Mouse (Mus musculus): ENCODE data around the gene Selenbp1. TPM values are rescaled to one million over a fixed set of nuclear protein-coding genes. Genes with fewer than 3 reads are reported as not detected.
"Not testable (repeated sequence)": the region's sequence is repeated elsewhere in the genome, so short reads cannot be mapped to it uniquely, and the experiment has no call there.

Gene Selenbp1
- polyA plus RNA-seq (2016; fragmentation: Nextera tagmentation; extraction: Ambion mirVana), result 8.5 and 12.5 TPM in 2 replicates

- 31% methylated on average over 16 of the region's 16 CpGs for WGBS
- peak; percentile 66 for DNase-seq (ENCODE audit: low spot score)
These were observed at the start of gene Selenbp1 for GRCm38 (mm10) chr3:94932809-94933564. Gene Selenbp1, plus strand, starts transcription at chr3:94933056.

DNA sequence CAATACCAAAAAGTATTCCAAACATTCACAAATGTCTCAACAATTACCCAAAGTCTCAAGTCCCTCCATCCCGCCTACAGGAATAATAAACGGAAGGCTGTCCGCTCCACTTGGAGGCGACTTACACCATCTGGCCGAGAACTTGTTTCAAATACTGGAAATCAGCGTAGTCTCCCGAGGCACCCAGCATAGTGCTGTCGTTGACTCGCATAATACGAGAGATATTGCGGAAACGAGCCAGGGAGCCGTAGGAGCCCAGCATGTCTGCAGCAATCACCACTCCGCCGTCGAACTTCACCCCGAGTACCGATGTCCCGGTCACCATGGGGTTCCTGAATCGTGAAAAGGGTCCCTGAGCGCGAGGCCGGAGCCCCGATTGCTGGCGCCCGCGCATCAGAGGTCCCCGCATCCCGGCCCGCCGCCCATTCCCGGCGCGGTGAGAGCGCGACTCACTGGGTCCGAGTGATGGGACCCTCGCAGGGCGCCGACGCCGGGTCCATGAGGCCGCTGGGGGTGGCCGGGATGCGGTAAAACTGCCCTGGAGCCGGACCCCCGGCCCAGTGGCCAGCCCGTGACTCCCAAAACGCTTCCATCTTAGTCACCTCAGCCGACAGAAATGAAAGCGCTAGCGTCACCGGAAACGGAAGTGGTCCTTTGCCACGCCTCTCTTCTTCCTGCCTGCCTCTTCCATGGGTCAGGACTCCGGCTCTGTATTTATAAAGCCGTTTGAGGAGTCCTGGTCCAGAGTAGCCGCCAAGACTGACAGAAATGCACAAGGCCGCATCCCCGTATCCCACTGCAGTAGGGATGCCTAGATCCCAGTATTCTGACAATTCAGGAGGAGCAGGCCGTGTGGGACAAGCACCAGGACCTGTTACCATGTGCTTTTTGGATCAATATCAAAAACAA is 46.3 kb upstream of the Selenbp1 start, which contains the start of gene Psmb4:
TSS of gene Psmb4 (minus strand) at position 646 of the 909 bp plus-strand sequence.
- peak; percentile 94 for DNase-seq (ENCODE audit: low spot score)
- peak within 1 kb of the TSS; percentile 92 for H3K27ac ChIP-seq

More at GRCm38 (mm10) chr3:94932809-94933564, at the start of gene Selenbp1:
- Histone ChIP-seq H3K36me3 (no peaks in the 10 kb centered on the region), H3K27me3 (ENCODE audit: low read depth, poor library complexity, severe bottlenecking) (no peaks in the 10 kb centered on the region), H3K4me3 (peak within 1 kb of the TSS; percentile 29), H3K9me3 (replicated peaks) (no peaks in the 10 kb centered on the region), H3K4me1 (peaks cover 16% of the 10 kb centered on the region), H3K27ac (peak within 1 kb of the TSS; percentile 50)

GRCm38 (mm10) chr3:94888595-94888994 is 44.3 kb upstream of the Selenbp1 start:
- H3K4me1 ChIP-seq, result peaks cover 17% of the 10 kb centered on the region
- H3K9me3 ChIP-seq (replicated peaks), result no peaks in the 10 kb centered on the region
- H3K36me3 ChIP-seq, result peaks cover 23% of the 10 kb centered on the region
- no peak overlapping the region for H3K4me3 ChIP-seq
- no peak overlapping the region for H3K27ac ChIP-seq
- H3K27me3 ChIP-seq (ENCODE audit: low read depth, poor library complexity, severe bottlenecking), result no peaks in the 10 kb centered on the region
- DNase-seq (ENCODE audit: low spot score), result no peak

More for the DNA sequence above, 46.3 kb upstream of the Selenbp1 start, which contains the start of gene Psmb4:
- Histone ChIP-seq H3K27me3 (ENCODE audit: low read depth, poor library complexity, severe bottlenecking) (no peaks in the 10 kb centered on the region), H3K4me1 (peaks cover 17% of the 10 kb centered on the region), H3K36me3 (peaks cover 43% of the 10 kb centered on the region), H3K9me3 (replicated peaks) (no peaks in the 10 kb centered on the region), H3K4me3 (peak within 1 kb of the TSS; percentile 99)
- 2% methylated on average over 61 of the region's 61 CpGs for whole genome bisulfite sequencing

DNA sequence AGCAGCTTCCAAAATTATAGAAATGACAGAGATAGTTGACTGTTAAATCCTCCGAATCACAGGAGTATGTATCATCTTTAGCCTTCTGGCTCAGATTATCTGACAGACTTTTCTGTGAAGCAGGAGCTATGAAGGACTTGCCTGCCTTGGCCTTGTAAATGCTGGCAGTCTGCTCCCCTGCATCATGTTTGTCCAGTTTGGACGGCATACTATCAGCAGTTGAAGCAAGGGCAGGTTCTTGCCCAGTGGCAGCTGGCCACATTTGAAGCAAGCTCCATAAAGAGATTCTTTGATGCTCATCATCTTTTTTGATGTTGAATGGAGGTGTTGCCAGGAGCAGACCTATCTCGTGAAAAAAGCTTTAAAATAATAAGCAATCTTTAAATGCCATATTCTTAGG is 38.8 kb upstream of the Selenbp1 start:
- Histone ChIP-seq H3K27ac (no peak overlapping the region), H3K4me1 (no peaks in the 10 kb centered on the region), H3K36me3 (no peaks in the 10 kb centered on the region), H3K27me3 (ENCODE audit: low read depth, poor library complexity, severe bottlenecking) (no peaks in the 10 kb centered on the region), H3K9me3 (replicated peaks) (no peaks in the 10 kb centered on the region), H3K4me3 (no peak overlapping the region)
- no peak for DNase-seq (ENCODE audit: low spot score)
- 76% methylated on average over 3 of the region's 3 CpGs for WGBS

- Histone ChIP-seq H3K27ac (no peak overlapping the region), H3K36me3 (no peaks in the 10 kb centered on the region), H3K4me3 (no peak overlapping the region), H3K4me1 (no peaks in the 10 kb centered on the region), H3K27me3 (ENCODE audit: low read depth, poor library complexity, severe bottlenecking) (no peaks in the 10 kb centered on the region), H3K9me3 (replicated peaks) (no peaks in the 10 kb centered on the region)
- WGBS, result 27% methylated on average over 7 of the region's 7 CpGs
- DNase-seq (ENCODE audit: low spot score), result peak; percentile 62
These were observed 30.1 kb upstream of the Selenbp1 start for GRCm38 (mm10) chr3:94902747-94903146.

- not testable (repeated sequence) for H3K9me3 ChIP-seq (replicated peaks); H3K4me3 ChIP-seq; H3K4me1 ChIP-seq; H3K27me3 ChIP-seq (ENCODE audit: low read depth, poor library complexity, severe bottlenecking); H3K27ac ChIP-seq; H3K36me3 ChIP-seq; DNase-seq (ENCODE audit: low spot score)
- WGBS, result 73% methylated on average over 3 of the region's 3 CpGs
These were observed 28.1 kb upstream of the Selenbp1 start for GRCm38 (mm10) chr3:94904759-94905158.

DNA sequence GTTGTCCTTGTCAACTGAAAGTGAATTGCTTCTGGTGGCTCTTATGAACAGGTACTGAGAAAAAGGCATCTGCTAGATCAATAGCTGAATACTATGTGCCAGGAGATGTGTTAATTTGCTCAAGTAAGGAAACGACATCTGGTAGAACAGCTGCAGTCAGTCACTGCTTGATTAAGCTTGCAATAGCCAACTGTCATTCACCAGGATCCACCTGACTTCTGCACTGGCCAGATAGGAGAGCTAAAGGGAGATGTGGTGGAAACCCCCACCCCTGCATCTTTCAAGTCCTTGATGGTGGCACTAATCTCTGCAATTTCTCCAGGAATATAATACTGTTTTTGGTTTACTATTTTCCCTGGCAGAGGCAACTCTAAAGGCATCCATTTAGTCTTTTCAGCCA is 26.4 kb upstream of the Selenbp1 start:
- H3K4me3 ChIP-seq, result no peak overlapping the region
- DNase-seq (ENCODE audit: low spot score), result no peak
- H3K9me3 ChIP-seq (replicated peaks), result no peaks in the 10 kb centered on the region
- no peaks in the 10 kb centered on the region for H3K27me3 ChIP-seq (ENCODE audit: low read depth, poor library complexity, severe bottlenecking)
- H3K36me3 ChIP-seq, result no peaks in the 10 kb centered on the region
- no peak overlapping the region for H3K27ac ChIP-seq
- no peaks in the 10 kb centered on the region for H3K4me1 ChIP-seq
- 64% methylated on average over 1 of the region's 1 CpGs for WGBS

- Histone ChIP-seq H3K36me3 (no peaks in the 10 kb centered on the region), H3K9me3 (replicated peaks) (no peaks in the 10 kb centered on the region), H3K27me3 (ENCODE audit: low read depth, poor library complexity, severe bottlenecking) (no peaks in the 10 kb centered on the region), H3K27ac (no peak overlapping the region), H3K4me3 (no peak overlapping the region), H3K4me1 (no peaks in the 10 kb centered on the region)
- WGBS, result 79% methylated on average over 2 of the region's 2 CpGs
- DNase-seq (ENCODE audit: low spot score), result no peak
These were observed 21.7 kb upstream of the Selenbp1 start for GRCm38 (mm10) chr3:94911050-94911693.

DNA sequence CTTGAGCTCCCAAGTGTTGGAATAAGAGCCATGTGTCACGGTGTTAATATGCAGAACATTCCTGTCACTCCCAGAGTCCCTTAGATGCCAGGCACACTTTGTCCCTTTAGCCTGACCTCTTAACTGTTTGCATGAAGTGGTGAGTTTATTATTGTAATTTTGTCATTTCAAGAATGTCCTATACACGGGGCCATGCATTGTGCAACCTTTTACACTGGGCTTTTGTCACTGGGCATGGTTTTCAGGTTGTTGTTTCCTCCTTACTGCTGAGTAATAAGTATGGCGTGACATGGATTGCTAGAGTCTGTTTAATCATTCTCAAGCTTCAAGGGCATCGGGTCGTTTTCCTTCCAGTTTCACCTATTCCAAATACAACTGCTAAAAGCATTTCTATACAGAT is 19.1 kb upstream of the Selenbp1 start:
- 67% methylated on average over 5 of the region's 5 CpGs for WGBS

GRCm38 (mm10) chr3:94915903-94916741 is 16.7 kb upstream of the Selenbp1 start:
- 88% methylated on average over 7 of the region's 7 CpGs for WGBS
- Histone ChIP-seq H3K9me3 (replicated peaks) (no peaks in the 10 kb centered on the region), H3K4me3 (no peak overlapping the region), H3K27me3 (ENCODE audit: low read depth, poor library complexity, severe bottlenecking) (no peaks in the 10 kb centered on the region), H3K27ac (no peak overlapping the region), H3K4me1 (no peaks in the 10 kb centered on the region), H3K36me3 (no peaks in the 10 kb centered on the region)
- DNase-seq (ENCODE audit: low spot score), result no peak

More for the DNA sequence above, 19.1 kb upstream of the Selenbp1 start:
- H3K4me3 ChIP-seq, result no peak overlapping the region
- H3K27ac ChIP-seq, result no peak overlapping the region
- no peaks in the 10 kb centered on the region for H3K36me3 ChIP-seq
- no peak for DNase-seq (ENCODE audit: low spot score)
- H3K9me3 ChIP-seq (replicated peaks), result no peaks in the 10 kb centered on the region
- H3K4me1 ChIP-seq, result no peaks in the 10 kb centered on the region
- no peaks in the 10 kb centered on the region for H3K27me3 ChIP-seq (ENCODE audit: low read depth, poor library complexity, severe bottlenecking)

DNA sequence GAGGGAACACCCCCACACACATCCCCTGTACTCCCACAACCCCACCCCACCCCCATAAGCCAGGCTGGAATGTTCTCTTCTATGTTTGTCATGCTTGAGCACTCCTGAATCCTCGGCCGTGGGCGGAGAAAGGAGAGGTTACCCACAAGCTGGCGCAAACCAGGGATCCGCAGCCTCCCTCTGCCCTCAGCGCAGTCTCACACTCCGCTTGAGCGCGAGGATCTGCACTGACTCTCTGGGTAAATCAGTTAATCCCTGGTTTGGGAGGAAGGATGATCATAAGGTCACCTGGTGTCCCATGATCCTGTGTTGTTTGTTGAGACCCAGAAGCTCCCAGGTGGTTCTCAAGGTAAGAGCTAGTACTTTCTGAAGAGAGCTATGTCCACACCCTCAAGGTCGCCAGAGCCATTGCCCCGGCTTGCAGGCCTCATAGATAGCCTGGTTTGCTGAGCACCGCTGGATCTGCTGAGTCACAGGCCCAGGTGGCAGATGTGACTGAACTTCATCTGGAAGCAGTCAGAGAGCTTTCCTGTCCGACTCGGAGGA is 15.0 kb upstream of the Selenbp1 start:
- H3K36me3 ChIP-seq, result no peaks in the 10 kb centered on the region
- H3K27ac ChIP-seq, result no peak overlapping the region
- no peak overlapping the region for H3K4me3 ChIP-seq
- 72% methylated on average over 14 of the region's 14 CpGs for WGBS
- 0 out of 2 replicates have a peak, but pooled peaks cover 2% of the 10 kb centered on the region for H3K27me3 ChIP-seq (ENCODE audit: low read depth, poor library complexity, severe bottlenecking)
- no peaks in the 10 kb centered on the region for H3K9me3 ChIP-seq (replicated peaks)
- DNase-seq (ENCODE audit: low spot score), result no peak
- H3K4me1 ChIP-seq, result no peaks in the 10 kb centered on the region

GRCm38 (mm10) chr3:94918845-94919244 is 14.0 kb upstream of the Selenbp1 start:
- Histone ChIP-seq H3K27ac (no peak overlapping the region), H3K4me3 (no peak overlapping the region), H3K4me1 (no peaks in the 10 kb centered on the region), H3K9me3 (replicated peaks) (no peaks in the 10 kb centered on the region), H3K36me3 (no peaks in the 10 kb centered on the region), H3K27me3 (ENCODE audit: low read depth, poor library complexity, severe bottlenecking) (0 out of 2 replicates have a peak, but pooled peaks cover 2% of the 10 kb centered on the region)
- WGBS, result 65% methylated on average over 4 of the region's 4 CpGs
- DNase-seq (ENCODE audit: low spot score), result no peak
